Mouse (Mus musculus) layer of hippocampus, adult 9-11 months (tissue): ENCODE results near the gene Ttc23.

Experiments used
- DNase-seq: peaks from one replicate; pipeline ENCODE4 v3.0.0; 2022

Gene Ttc23

GRCm38 (mm10) chr7:67755366-67755765, 108.2 kb downstream of the Ttc23 start:
- no peak for DNase-seq

GRCm38 (mm10) chr7:67756636-67757035, 109.4 kb downstream of the Ttc23 start:
- DNase-seq: no peak

GRCm38 (mm10) chr7:67758506-67758857, 111.3 kb downstream of the Ttc23 start:
- DNase-seq: no peak

- DNase-seq: peak; percentile 60
Observed at GRCm38 (mm10) chr7:67758858-67759628, 111.8 kb downstream of the Ttc23 start.

- DNase-seq: peak; percentile 84
Observed at GRCm38 (mm10) chr7:67759629-67759995, 112.4 kb downstream of the Ttc23 start, which contains the start of gene Synm. Gene Synm (minus strand): TSS chr7:67759742.

- no peak for DNase-seq
Observed at GRCm38 (mm10) chr7:67763625-67764024, 116.4 kb downstream of the Ttc23 start.

- DNase-seq: no peak
Observed at GRCm38 (mm10) chr7:67768125-67768524, 120.9 kb downstream of the Ttc23 start.

GRCm38 (mm10) chr7:67769487-67769886, 122.3 kb downstream of the Ttc23 start:
- DNase-seq: no peak

GRCm38 (mm10) chr7:67772231-67772630, 125.0 kb downstream of the Ttc23 start:
- no peak for DNase-seq

- DNase-seq: no peak
Observed at GRCm38 (mm10) chr7:67775623-67776022, 128.4 kb downstream of the Ttc23 start.

GRCm38 (mm10) chr7:67776636-67777305, 129.6 kb downstream of the Ttc23 start:
- DNase-seq: peak; percentile 3

- DNase-seq: no peak
Observed at GRCm38 (mm10) chr7:67787861-67788260, 140.7 kb downstream of the Ttc23 start.

- peak; percentile 50 for DNase-seq
Observed at GRCm38 (mm10) chr7:67788713-67789112, 141.5 kb downstream of the Ttc23 start.

GRCm38 (mm10) chr7:67791256-67791655, 144.0 kb downstream of the Ttc23 start:
- DNase-seq: no peak

GRCm38 (mm10) chr7:67793449-67793848, 146.2 kb downstream of the Ttc23 start:
- no peak for DNase-seq

- DNase-seq: no peak
Observed at GRCm38 (mm10) chr7:67797065-67797464, 149.9 kb downstream of the Ttc23 start.

GRCm38 (mm10) chr7:67798476-67798875, 151.3 kb downstream of the Ttc23 start:
- no peak for DNase-seq

GRCm38 (mm10) chr7:67800547-67800946, 153.3 kb downstream of the Ttc23 start:
- no peak for DNase-seq

GRCm38 (mm10) chr7:67801022-67801421, 153.8 kb downstream of the Ttc23 start:
- DNase-seq: no peak

GRCm38 (mm10) chr7:67803015-67803856, 156.0 kb downstream of the Ttc23 start:
- DNase-seq: peak; percentile 53

- no peak for DNase-seq
Observed at GRCm38 (mm10) chr7:67803857-67804215, 156.6 kb downstream of the Ttc23 start.
